In the genomic region with DNA sequence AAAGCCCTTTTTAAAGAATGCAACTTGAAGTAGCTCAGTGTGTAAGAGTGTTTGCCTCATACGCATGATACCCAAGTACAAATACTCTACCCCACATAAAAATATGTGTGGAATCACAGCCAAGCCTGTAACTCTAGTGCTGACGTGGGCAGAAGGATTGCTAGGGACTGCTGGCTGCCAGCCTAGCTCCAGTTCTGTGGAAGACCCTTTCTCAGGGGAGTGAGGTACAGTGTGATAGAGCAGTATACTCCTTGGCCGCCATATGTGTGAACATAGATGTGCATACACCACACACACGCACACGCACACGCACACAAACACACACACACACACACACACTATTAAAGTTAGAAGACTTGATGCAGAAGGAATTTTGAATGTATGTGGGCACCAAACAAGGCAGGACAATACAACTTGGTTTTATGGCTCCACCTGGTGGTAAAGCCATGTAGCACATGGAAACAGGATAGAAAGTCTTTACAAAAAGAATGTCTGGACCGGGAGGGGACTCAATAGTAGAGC, we compare ENCODE assay signal across 7 mouse cellular contexts. TPM values are rescaled to one million over a fixed set of nuclear protein-coding genes. Genes with fewer than 3 reads are reported as not detected.
DNase-seq lines count a peak whose midpoint lies in the region; ATAC-seq lines count a peak whose summit lies in the region.

No protein-coding gene starts in this region.

- no peak overlapping the region for H3K27ac ChIP-seq in embryonic facial prominence, embryonic 10.5 days (replicated peaks)

- H3K27me3 ChIP-seq in embryonic facial prominence, embryonic 10.5 days (replicated peaks; ENCODE audit: low read depth, poor library complexity, severe bottlenecking), result no peaks in the 10 kb centered on the region

- WGBS in embryonic facial prominence, embryonic 10.5 days, result 67% methylated on average over 7 of the region's 7 CpGs

- H3K36me3 ChIP-seq in embryonic facial prominence, embryonic 10.5 days (replicated peaks), result peaks cover 51% of the 10 kb centered on the region

- ATAC-seq in megakaryocyte, adult 5-6 weeks (ENCODE audit: poor library complexity, severe bottlenecking), result peak; percentile 77

- H3K9me3 ChIP-seq in embryonic facial prominence, embryonic 10.5 days, result no peaks in the 10 kb centered on the region

- DNase-seq in MEL-GATA-1-ER (ENCODE audit: extremely low read depth, low read depth), result peak; percentile 79
- peak; percentile 62 for DNase-seq in adrenal gland, postnatal 14 days
- DNase-seq in embryonic facial prominence, embryonic 10.5 days (ENCODE audit: low spot score), result peak; percentile 52
- peak; percentile 71 for DNase-seq in heart, postnatal 4 days
- peak; percentile 52 to 61 for DNase-seq in layer of hippocampus, postnatal 10 days (ENCODE audit: low spot score in 2 of 2)
- DNase-seq in right cerebral cortex, postnatal 4 days, result peak; percentile 48

- H3K4me1 ChIP-seq in embryonic facial prominence, embryonic 10.5 days, result no peaks in the 10 kb centered on the region

- H3K4me3 ChIP-seq in embryonic facial prominence, embryonic 10.5 days, result no peak overlapping the region

RNA-seq across cellular contexts. Expression of gene Ric1, which starts 41.2 kb away (rescaled TPM):
- total RNA-seq in adrenal gland, postnatal 14 days (2021), result 52.1 and 53.6 TPM in 2 replicates
- 17.1 and 20.0 TPM in 2 replicates for polyA plus RNA-seq in embryonic facial prominence, embryonic 10.5 days (2016; fragmentation: Nextera tagmentation; extraction: Ambion mirVana)
- total RNA-seq in heart, postnatal 4 days (2021), result 10 to 100 TPM; 25.5 to 28.0 TPM
- 10 to 100 TPM; 44.0 to 49.7 TPM for total RNA-seq in layer of hippocampus, postnatal 10 days (2021)
- 12.9 and 13.1 TPM in 2 replicates for total RNA-seq in megakaryocyte, adult 5-6 weeks (2015)
- 14.3 and 15.3 TPM in 2 replicates for total RNA-seq in megakaryocyte, adult 5-6 weeks (2017)
